Comparison of ENCODE assay signal across 8 mouse cellular contexts in the genomic region with DNA sequence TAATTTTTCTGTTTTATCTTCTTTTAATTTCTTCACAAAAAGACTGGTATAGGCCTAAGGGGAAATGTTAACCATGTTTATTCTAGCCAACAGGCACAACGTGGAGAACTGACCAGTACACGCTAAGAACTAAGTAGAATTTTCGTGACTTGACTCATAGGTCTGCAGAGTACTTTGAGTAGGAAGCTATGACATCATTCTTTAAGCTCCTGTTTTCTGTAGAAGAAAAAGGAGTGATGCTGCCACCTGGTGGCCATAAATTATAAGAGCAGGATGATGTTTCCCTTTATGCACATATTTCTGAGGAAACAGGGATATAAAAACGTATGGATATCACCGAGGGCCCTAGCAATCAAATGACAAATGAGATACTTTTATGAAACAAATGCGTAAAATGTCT.
DNase-seq lines count a peak whose midpoint lies in the region; ATAC-seq and TF ChIP-seq lines count a peak whose summit lies in the region.

No protein-coding gene starts in this region.

- H3K4me2 ChIP-seq in embryonic facial prominence, embryonic 14.5 days (ENCODE audit: low read depth, low read length) = no peak overlapping the region
- H3K4me2 ChIP-seq in lung, embryonic 14.5 days = no peak overlapping the region

- no peak for DNase-seq in G1E (ENCODE audit: low spot score)
- DNase-seq in adrenal gland, postnatal 4 days (ENCODE audit: low spot score in 2 of 2) = peak; percentile 8 to 16
- peak; percentile 86 for DNase-seq in embryonic facial prominence, embryonic 14.5 days (ENCODE audit: low spot score)
- peak; percentile 21 to 48 for DNase-seq in heart, postnatal 36 days
- DNase-seq in layer of hippocampus, adult 11-12 months (ENCODE audit: low spot score) = peak; percentile 78
- DNase-seq in lung, embryonic 14.5 days = peak; percentile 92
- peak; percentile 91 for DNase-seq in retina, embryonic 14.5 days (ENCODE audit: low spot score)

- 17% methylated on average over 6 of the region's 6 CpGs for WGBS in embryonic facial prominence, embryonic 14.5 days
- WGBS in lung, embryonic 14.5 days = 8% methylated on average over 6 of the region's 6 CpGs

- no peaks in the 10 kb centered on the region for H3K4me1 ChIP-seq in G1E (ENCODE audit: insufficient read depth, low read depth, low read length)
- H3K4me1 ChIP-seq in embryonic facial prominence, embryonic 14.5 days (ENCODE audit: control insufficient read depth, insufficient read depth, low read length) = no peaks in the 10 kb centered on the region
- H3K4me1 ChIP-seq in lung, embryonic 14.5 days (ENCODE audit: insufficient read depth) = no peaks in the 10 kb centered on the region

- H3K36me3 ChIP-seq in G1E (replicated peaks) = no peaks in the 10 kb centered on the region
- no peaks in the 10 kb centered on the region for H3K36me3 ChIP-seq in embryonic facial prominence, embryonic 14.5 days (ENCODE audit: control insufficient read depth, insufficient read depth, low read length)
- H3K36me3 ChIP-seq in lung, embryonic 14.5 days (ENCODE audit: insufficient read depth) = no peaks in the 10 kb centered on the region

- no peaks in the 10 kb centered on the region for H3K27me3 ChIP-seq in G1E (ENCODE audit: insufficient read depth, low read length)
- no peaks in the 10 kb centered on the region for H3K27me3 ChIP-seq in embryonic facial prominence, embryonic 14.5 days (replicated peaks; ENCODE audit: control insufficient read depth, insufficient read depth, low read length)
- no peaks in the 10 kb centered on the region for H3K27me3 ChIP-seq in lung, embryonic 14.5 days (ENCODE audit: insufficient read depth, low read length)

- H3K9me3 ChIP-seq in G1E (replicated peaks) = no peaks in the 10 kb centered on the region
- H3K9me3 ChIP-seq in embryonic facial prominence, embryonic 14.5 days (ENCODE audit: control insufficient read depth, low read length) = no peaks in the 10 kb centered on the region
- H3K9me3 ChIP-seq in lung, embryonic 14.5 days (ENCODE audit: low read depth, low read length) = no peaks in the 10 kb centered on the region

- intact Hi-C loops in heart, postnatal 36 days (cut with DNase I) = loop anchor here (1.0 to 10.0 kb wide), 2 partner anchors 603 to 1797 kb away; no protein-coding TSS in a partner anchor

- no peak overlapping the region for H3K9ac ChIP-seq in embryonic facial prominence, embryonic 14.5 days (ENCODE audit: low read depth, low read length)
- no peak overlapping the region for H3K9ac ChIP-seq in lung, embryonic 14.5 days

- H3K27ac ChIP-seq in embryonic facial prominence, embryonic 14.5 days (replicated peaks; ENCODE audit: low read depth, low read length) = no peak overlapping the region
- H3K27ac ChIP-seq in lung, embryonic 14.5 days (ENCODE audit: low read depth) = no peak overlapping the region

- no peak for TF ChIP-seq CTCF in G1E (IDR thresholded peaks at IDR 0.05; ENCODE audit: low read depth, low read length)
- peak; percentile 79 for TF ChIP-seq CTCF in lung, embryonic 14.5 days (IDR thresholded peaks at IDR 0.05; ENCODE audit: low read depth)

- ATAC-seq in G1E (ENCODE audit: extremely low read depth, insufficient number of reproducible peaks, low FRiP score, poor library complexity, severe bottlenecking) = peak; percentile 52; the same call in 1 of the 2 replicates
- peak; percentile 79 for ATAC-seq in embryonic facial prominence, embryonic 14.5 days (ENCODE audit: low read depth)
- peak; percentile 80 for ATAC-seq in lung, embryonic 14.5 days (ENCODE audit: insufficient read depth)
- ATAC-seq in erythroid progenitor cell, adult 5-6 weeks (replicated peaks; ENCODE audit: low FRiP score, poor library complexity, severe bottlenecking) = no peak

- H3K4me3 ChIP-seq in G1E (ENCODE audit: low read depth, low read length) = no peak overlapping the region
- no peak overlapping the region for H3K4me3 ChIP-seq in embryonic facial prominence, embryonic 14.5 days (ENCODE audit: low read depth, low read length)
- H3K4me3 ChIP-seq in lung, embryonic 14.5 days (ENCODE audit: low read depth, low read length) = no peak overlapping the region
